Mouse (Mus musculus) kidney, adult 11 months (tissue): Measurements from ENCODE around the gene Pde11a.

Source experiments
- DNase-seq: peaks from one replicate; pipeline ENCODE4 v3.0.0; 2022

Gene Pde11a

GRCm38 (mm10) chr2:76338215-76339156, at the start of gene Pde11a:
Pde11a (minus strand) TSS chr2:76338774.
- peak; percentile 83 for DNase-seq

- no peak for DNase-seq
These were observed 48.0 kb upstream of the Pde11a start for GRCm38 (mm10) chr2:76386531-76386930.

GRCm38 (mm10) chr2:76378646-76379045, 40.1 kb upstream of the Pde11a start:
- no peak for DNase-seq

GRCm38 (mm10) chr2:76374544-76375206, 36.1 kb upstream of the Pde11a start:
- no peak for DNase-seq

GRCm38 (mm10) chr2:76372244-76372643, 33.7 kb upstream of the Pde11a start:
- DNase-seq = no peak

- DNase-seq = no peak
These were observed 32.0 kb upstream of the Pde11a start for GRCm38 (mm10) chr2:76370656-76370922.

- peak; percentile 79 for DNase-seq
These were observed 31.5 kb upstream of the Pde11a start, which contains the start of gene Rbm45 for GRCm38 (mm10) chr2:76369821-76370655. Rbm45 (plus strand) TSS chr2:76369984.

GRCm38 (mm10) chr2:76368861-76369660, 30.5 kb upstream of the Pde11a start:
- no peak for DNase-seq

- peak; percentile 65 for DNase-seq
These were observed 28.8 kb upstream of the Pde11a start for GRCm38 (mm10) chr2:76367188-76367922.

GRCm38 (mm10) chr2:76365811-76366210, 27.2 kb upstream of the Pde11a start:
- no peak for DNase-seq

GRCm38 (mm10) chr2:76362111-76362510, 23.5 kb upstream of the Pde11a start:
- no peak for DNase-seq

GRCm38 (mm10) chr2:76360226-76360625, 21.7 kb upstream of the Pde11a start, which contains the start of gene Cyct:
Cyct (minus strand) TSS chr2:76360450.
- DNase-seq = no peak

- no peak for DNase-seq
These were observed 9.3 kb upstream of the Pde11a start for GRCm38 (mm10) chr2:76347839-76348238.

- DNase-seq = no peak
These were observed 3.6 kb upstream of the Pde11a start for GRCm38 (mm10) chr2:76342146-76342545.

GRCm38 (mm10) chr2:76334596-76334995, 4.0 kb downstream of the Pde11a start:
- DNase-seq = no peak

GRCm38 (mm10) chr2:76332161-76332805, 6.3 kb downstream of the Pde11a start:
- DNase-seq = no peak

GRCm38 (mm10) chr2:76330081-76330480, 8.5 kb downstream of the Pde11a start:
- no peak for DNase-seq

- DNase-seq = no peak
These were observed 12.4 kb downstream of the Pde11a start for GRCm38 (mm10) chr2:76326161-76326560.

- no peak for DNase-seq
These were observed 14.1 kb downstream of the Pde11a start for GRCm38 (mm10) chr2:76324463-76324862.

- DNase-seq = no peak
These were observed 15.2 kb downstream of the Pde11a start for GRCm38 (mm10) chr2:76323185-76323875.
